Comparison of ENCODE assay signal across 7 mouse cellular contexts in genomic region chr15:95804255-95804654, GRCm38 (mm10). TPM values are rescaled to one million over a fixed set of nuclear protein-coding genes. Genes with fewer than 3 reads are reported as not detected.
DNase-seq lines count a peak whose midpoint lies in the region; ATAC-seq and TF ChIP-seq lines count a peak whose summit lies in the region.

No protein-coding gene starts in this region.

- TF ChIP-seq POLR2A in ES-Bruce4 (IDR thresholded peaks at IDR 0.05; ENCODE audit: insufficient read depth, low read length) (no peak), myocyte (IDR thresholded peaks at IDR 0.05; ENCODE audit: insufficient read length, low read depth) (no peak)

- H3K4me3 ChIP-seq in ES-Bruce4 (ENCODE audit: low read depth, low read length) (0 out of 2 replicates have a peak overlapping the region, but pooled peaks have one; percentile 3), myocyte (peak overlapping the region; percentile 1)
- H3K4me3 ChIP-seq in embryonic facial prominence, embryonic 13.5 days, result no peak overlapping the region
- H3K4me3 ChIP-seq in heart, embryonic 16.5 days (ENCODE audit: low read length), result no peak overlapping the region

- ATAC-seq in embryonic facial prominence, embryonic 13.5 days (ENCODE audit: insufficient number of reproducible peaks, insufficient read depth, low FRiP score, low TSS enrichment, low read depth), result 0 out of 2 replicates have a peak, but pooled peaks have one; percentile 18
- peak; percentile 29; the same call in 1 of the 2 replicates for ATAC-seq in heart, embryonic 16.5 days (replicated peaks; ENCODE audit: extremely low read depth, insufficient read depth, low FRiP score)

- H3K4me1 ChIP-seq in ES-Bruce4 (ENCODE audit: control insufficient read depth, insufficient read depth, low read length), result peaks cover 6% of the 10 kb centered on the region
- peaks cover 43% of the 10 kb centered on the region for H3K4me1 ChIP-seq in embryonic facial prominence, embryonic 13.5 days
- peaks cover 35% of the 10 kb centered on the region for H3K4me1 ChIP-seq in heart, embryonic 16.5 days (ENCODE audit: control insufficient read depth, insufficient read depth, low read length)

- H3K27me3 ChIP-seq in ES-Bruce4 (ENCODE audit: control insufficient read depth, insufficient read depth, low read length, poor library complexity, severe bottlenecking) (no peaks in the 10 kb centered on the region), myocyte (ENCODE audit: control insufficient read depth, insufficient read depth, insufficient read length) (no peaks in the 10 kb centered on the region)
- H3K27me3 ChIP-seq in embryonic facial prominence, embryonic 13.5 days, result no peaks in the 10 kb centered on the region
- no peaks in the 10 kb centered on the region for H3K27me3 ChIP-seq in heart, embryonic 16.5 days (ENCODE audit: control insufficient read depth, insufficient read depth, low read length)

- H3K36me3 ChIP-seq in ES-Bruce4 (ENCODE audit: control insufficient read depth, insufficient read depth, low read length, poor library complexity, severe bottlenecking) (no peaks in the 10 kb centered on the region), myocyte (ENCODE audit: control insufficient read depth, insufficient read depth) (no peaks in the 10 kb centered on the region)
- peaks cover 10% of the 10 kb centered on the region; the same call in 1 of the 2 replicates for H3K36me3 ChIP-seq in embryonic facial prominence, embryonic 13.5 days
- no peaks in the 10 kb centered on the region for H3K36me3 ChIP-seq in heart, embryonic 16.5 days (ENCODE audit: control insufficient read depth, insufficient read depth)

- no peak for TF ChIP-seq CTCF in ES-Bruce4 (IDR thresholded peaks at IDR 0.05; ENCODE audit: low read depth, low read length)

- peak overlapping the region; percentile 72 for H3K27ac ChIP-seq in ES-Bruce4 (ENCODE audit: insufficient read depth, low read length)
- H3K27ac ChIP-seq in embryonic facial prominence, embryonic 13.5 days, result peak overlapping the region; percentile 73
- H3K27ac ChIP-seq in heart, embryonic 16.5 days (ENCODE audit: low read length), result peak overlapping the region; percentile 76

- H3K9ac ChIP-seq in ES-Bruce4 (ENCODE audit: low read depth, poor library complexity, severe bottlenecking), result peak overlapping the region; percentile 47; the same call in 1 of the 2 replicates
- no peak overlapping the region for H3K9ac ChIP-seq in embryonic facial prominence, embryonic 13.5 days
- H3K9ac ChIP-seq in heart, embryonic 16.5 days (ENCODE audit: low read length), result no peak overlapping the region

- H3K79me2 ChIP-seq in myocyte (ENCODE audit: control insufficient read depth, insufficient read depth), result peaks cover 64% of the 10 kb centered on the region

- no peaks in the 10 kb centered on the region for H3K9me3 ChIP-seq in ES-Bruce4 (replicated peaks; ENCODE audit: control insufficient read depth, insufficient read depth, low read length, poor library complexity, severe bottlenecking)
- no peaks in the 10 kb centered on the region for H3K9me3 ChIP-seq in embryonic facial prominence, embryonic 13.5 days
- no peaks in the 10 kb centered on the region for H3K9me3 ChIP-seq in heart, embryonic 16.5 days (replicated peaks; ENCODE audit: control insufficient read depth, low read length)

- no peak overlapping the region for H3ac ChIP-seq in myocyte (ENCODE audit: control insufficient read depth, insufficient read length)

- peak; percentile 91 for DNase-seq in 416B (ENCODE audit: low read depth)
- DNase-seq in layer of hippocampus, adult 9-11 months, result peak; percentile 51
- DNase-seq in cerebellum, adult 8-10 months, result no peak

- WGBS in embryonic facial prominence, embryonic 13.5 days, result 17% methylated on average over 7 of the region's 7 CpGs
- WGBS in heart, embryonic 16.5 days, result 31% methylated on average over 7 of the region's 7 CpGs

- peak; percentile 37; the same call in 1 of the 2 replicates for TF ChIP-seq EP300 in ES-Bruce4 (IDR thresholded peaks at IDR 0.05; ENCODE audit: insufficient read depth, low read depth, low read length)

- peak overlapping the region; percentile 12 for H3K4me2 ChIP-seq in embryonic facial prominence, embryonic 13.5 days
- no peak overlapping the region for H3K4me2 ChIP-seq in heart, embryonic 16.5 days (ENCODE audit: low read depth, low read length)
- H3K4me2 ChIP-seq in myocyte (ENCODE audit: low read depth), result peak overlapping the region; percentile 91

TF ChIP-seq in myocyte, 11 proteins besides CTCF, POLR2A, EP300 and RAD21:
- TF ChIP-seq CEBPB (IDR thresholded peaks at IDR 0.05; ENCODE audit: insufficient read depth, poor library complexity, severe bottlenecking) (peak; percentile 68; the same call in 1 of the 2 replicates), POLR2AphosphoS2 (IDR thresholded peaks at IDR 0.05; ENCODE audit: insufficient read length, low read depth) (no peak), E2F4 (IDR thresholded peaks at IDR 0.05; ENCODE audit: insufficient read depth) (no peak), SRF (IDR thresholded peaks at IDR 0.05; ENCODE audit: control insufficient read depth, insufficient read length, low read depth) (peak; percentile 42), MYOG (IDR thresholded peaks at IDR 0.05; ENCODE audit: control insufficient read depth in 1 of 3, insufficient read depth in 1 of 3, insufficient read length in 2 of 3, low read depth in 2 of 3) (no peak), USF1 (IDR thresholded peaks at IDR 0.05; ENCODE audit: low read depth) (peak; percentile 69), MYOD1 (IDR thresholded peaks at IDR 0.05; ENCODE audit: control insufficient read depth in 1 of 3, insufficient read length in 2 of 3, low read depth in 2 of 3) (peak in 1 of 3 experiments; percentile 18)

RNA-seq across cellular contexts. Expression of gene Ano6, which starts 13.6 kb away (rescaled TPM):
- polyA plus RNA-seq in ES-Bruce4 (2011; ENCODE audit: insufficient read depth, insufficient read length, low read depth, missing spikeins) (36.9 and 42.5 TPM in 2 replicates), myocyte (2012; fragmentation: generic; extraction: Trizol) (54.5 TPM)
- 52.3 and 55.3 TPM in 2 replicates for polyA plus RNA-seq in embryonic facial prominence, embryonic 13.5 days (2015; fragmentation: Nextera tagmentation; extraction: Ambion mirVana)
- 32.3 and 34.4 TPM in 2 replicates for polyA plus RNA-seq in heart, embryonic 16.5 days (2015; fragmentation: Nextera tagmentation; extraction: Ambion mirVana)

Comparison
In these comparisons a context has a peak if more than half of its experiments do, and no peak if none do; other contexts are left out.
1. H3K4me3 ChIP-seq: peak in ES-Bruce4 (single experiment) and myocyte (single experiment); none in embryonic facial prominence, embryonic 13.5 days (single experiment) and heart, embryonic 16.5 days (single experiment).
2. Peak in every context shown above with its lines, with median percentiles within 50 percentile points of each other: H3K27ac ChIP-seq.